ENCODE assay signal across 13 mouse cellular contexts in the genomic region with DNA sequence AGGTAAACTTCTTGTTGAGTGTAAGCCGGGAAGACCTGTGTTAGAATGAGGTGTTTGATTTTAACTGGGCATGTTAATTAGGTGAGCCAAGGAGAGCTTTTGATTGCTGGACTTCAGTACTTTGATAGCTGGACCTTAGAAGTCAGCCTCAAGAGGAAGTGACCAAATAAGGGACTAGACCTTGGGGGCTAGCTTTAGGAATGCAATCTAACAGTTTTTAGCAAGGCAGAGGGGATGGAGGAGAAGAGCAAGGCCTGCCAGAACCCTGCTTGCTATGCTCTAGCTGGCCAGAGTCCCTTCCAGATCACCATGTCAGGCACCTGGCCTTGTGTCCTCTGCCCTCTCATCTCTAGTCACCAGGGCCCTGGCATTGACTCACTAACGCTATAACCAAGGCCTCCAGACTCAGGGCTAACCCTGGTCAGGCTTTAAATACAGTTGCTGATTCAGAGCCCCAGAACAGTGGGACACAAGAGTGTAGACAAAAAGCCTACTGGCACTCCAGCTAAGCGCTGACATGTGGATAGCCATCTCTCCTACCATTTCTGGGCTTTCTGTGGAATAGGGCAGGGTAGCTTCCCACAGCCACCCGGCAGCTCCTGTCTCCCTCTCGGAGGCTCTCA. TPM values are rescaled to one million over a fixed set of nuclear protein-coding genes. Genes with fewer than 3 reads are reported as not detected.
A peak's percentile ranks its signal among the peaks of the same experiment; 100 is the strongest.
DNase-seq lines count a peak whose midpoint lies in the region; ATAC-seq and TF ChIP-seq lines count a peak whose summit lies in the region.
"Had no signal": no experiment of that assay in that cellular context is flagged by ENCODE, and none has a peak within 500 bp of the region (broad histone marks: within the 10 kb centered on the region; RNA-seq: fewer than 3 reads in every experiment).

No protein-coding gene starts in this region.

- no peak overlapping the region for H3K4me2 ChIP-seq in liver, embryonic 11.5 days
- no peak overlapping the region for H3K4me2 ChIP-seq in neural tube, embryonic 15.5 days
- H3K4me2 ChIP-seq: neural tube, embryonic 12.5 days had no signal

- WGBS in liver, adult 2 months, result 73% methylated on average over 5 of the region's 5 CpGs
- WGBS in liver, embryonic 11.5 days, result 78% methylated on average over 5 of the region's 5 CpGs
- WGBS in neural tube, embryonic 15.5 days, result 89% methylated on average over 5 of the region's 5 CpGs

- no peak for ATAC-seq in liver, embryonic 11.5 days (replicated peaks; ENCODE audit: low FRiP score)
- no peak for ATAC-seq in neural tube, embryonic 15.5 days (ENCODE audit: low FRiP score)
- ATAC-seq: liver, postnatal 0 days had no signal

- no peaks in the 10 kb centered on the region for H3K27me3 ChIP-seq in liver, adult 2 months (ENCODE audit: control insufficient read depth, insufficient read depth, low read length)
- no peaks in the 10 kb centered on the region for H3K27me3 ChIP-seq in liver, embryonic 11.5 days (replicated peaks; ENCODE audit: control insufficient read depth, insufficient read depth, low read length)
- H3K27me3 ChIP-seq in neural tube, embryonic 15.5 days (replicated peaks), result no peaks in the 10 kb centered on the region
- H3K27me3 ChIP-seq: neural tube, embryonic 12.5 days had no signal

- no peak for TF ChIP-seq CTCF in gastrocnemius, adult 2 months (IDR thresholded peaks at IDR 0.05)
- TF ChIP-seq CTCF in liver, adult 2 months (IDR thresholded peaks at IDR 0.05; ENCODE audit: low read depth, low read length), result no peak
- no peak for TF ChIP-seq CTCF in embryonic fibroblast, embryonic 13.5 days (IDR thresholded peaks at IDR 0.05; ENCODE audit: borderline replicate concordance, insufficient read depth, low read length)

- intact Hi-C loops in gastrocnemius, adult 2 months (cut with DNase I), result no loop called here

- DNase-seq in gastrocnemius, adult 2 months, result peak; percentile 63
- no peak for DNase-seq in gastrocnemius, adult 8-10 months (ENCODE audit: low spot score in 2 of 2)
- peak; percentile 63 for DNase-seq in liver, adult 2 months (ENCODE audit: extremely low read depth, low read depth, low spot score)
- no peak for DNase-seq in liver, embryonic 11.5 days (ENCODE audit: low spot score)
- DNase-seq in frontal cortex, postnatal 14 days (ENCODE audit: low spot score in 2 of 2), result no peak
- DNase-seq in cerebellum, postnatal 4 days (ENCODE audit: low spot score in 2 of 2), result no peak
- DNase-seq: cerebellum, adult 18-20 months; gastrocnemius, postnatal 14 days; liver, postnatal 0 days had no signal

- H3K9me3 ChIP-seq in liver, embryonic 11.5 days (ENCODE audit: control insufficient read depth, low read length), result no peaks in the 10 kb centered on the region
- no peaks in the 10 kb centered on the region for H3K9me3 ChIP-seq in neural tube, embryonic 15.5 days (replicated peaks)
- H3K9me3 ChIP-seq: neural tube, embryonic 12.5 days had no signal

- H3K36me3 ChIP-seq in liver, adult 2 months (ENCODE audit: control insufficient read depth, insufficient read depth, low read length), result no peaks in the 10 kb centered on the region
- H3K36me3 ChIP-seq in liver, embryonic 11.5 days (ENCODE audit: control insufficient read depth, insufficient read depth, low read length), result no peaks in the 10 kb centered on the region
- H3K36me3 ChIP-seq in neural tube, embryonic 15.5 days, result no peaks in the 10 kb centered on the region
- H3K36me3 ChIP-seq: neural tube, embryonic 12.5 days had no signal

- peaks cover 6% of the 10 kb centered on the region for H3K4me1 ChIP-seq in liver, adult 2 months (ENCODE audit: control insufficient read depth, insufficient read depth, low read length)
- H3K4me1 ChIP-seq in liver, embryonic 11.5 days (replicated peaks; ENCODE audit: control insufficient read depth, insufficient read depth, low read length), result no peaks in the 10 kb centered on the region
- H3K4me1 ChIP-seq in embryonic fibroblast, embryonic 13.5 days (ENCODE audit: control insufficient read depth, insufficient read depth, low read length), result peaks cover 5% of the 10 kb centered on the region; the same call in 1 of the 2 replicates
- H3K4me1 ChIP-seq in neural tube, embryonic 15.5 days, result peaks cover 13% of the 10 kb centered on the region
- H3K4me1 ChIP-seq: neural tube, embryonic 12.5 days had no signal

- TF ChIP-seq POLR2A in liver, adult 2 months (IDR thresholded peaks at IDR 0.05; ENCODE audit: extremely low read depth, insufficient read depth, low read length), result no peak
- no peak for TF ChIP-seq POLR2A in embryonic fibroblast, embryonic 13.5 days (IDR thresholded peaks at IDR 0.05; ENCODE audit: low read depth, low read length)

- H3K79me2 ChIP-seq in liver, adult 2 months (ENCODE audit: control insufficient read depth, insufficient read depth, low read length), result no peaks in the 10 kb centered on the region

- no peak overlapping the region for H3K9ac ChIP-seq in liver, adult 2 months (ENCODE audit: low read depth, low read length)
- no peak overlapping the region for H3K9ac ChIP-seq in liver, embryonic 11.5 days (ENCODE audit: low read depth, low read length)
- no peak overlapping the region for H3K9ac ChIP-seq in neural tube, embryonic 15.5 days (replicated peaks)
- H3K9ac ChIP-seq: liver, postnatal 0 days; neural tube, embryonic 12.5 days had no signal

- no peak overlapping the region for H3K4me3 ChIP-seq in gastrocnemius, adult 2 months
- no peak overlapping the region for H3K4me3 ChIP-seq in liver, adult 2 months (ENCODE audit: insufficient read depth, low read depth, low read length)
- no peak overlapping the region for H3K4me3 ChIP-seq in liver, embryonic 11.5 days (ENCODE audit: low read depth, low read length)
- no peak overlapping the region for H3K4me3 ChIP-seq in embryonic fibroblast, embryonic 13.5 days (ENCODE audit: insufficient read depth, low read length)
- no peak overlapping the region for H3K4me3 ChIP-seq in neural tube, embryonic 15.5 days (replicated peaks)
- H3K4me3 ChIP-seq: neural tube, embryonic 12.5 days had no signal

- peak overlapping the region; percentile 73 for H3K27ac ChIP-seq in gastrocnemius, adult 2 months
- no peak overlapping the region for H3K27ac ChIP-seq in liver, adult 2 months (replicated peaks; ENCODE audit: insufficient read depth, low read depth, low read length)
- H3K27ac ChIP-seq in liver, embryonic 11.5 days (ENCODE audit: low read depth, low read length), result no peak overlapping the region
- peak overlapping the region; percentile 25; the same call in 1 of the 2 replicates for H3K27ac ChIP-seq in embryonic fibroblast, embryonic 13.5 days (ENCODE audit: insufficient read depth, low read length)
- peak overlapping the region; percentile 67 for H3K27ac ChIP-seq in neural tube, embryonic 15.5 days (replicated peaks)
- H3K27ac ChIP-seq: neural tube, embryonic 12.5 days had no signal

RNA-seq across cellular contexts. Expression of gene Hs1bp3, which starts 45.2 kb away (rescaled TPM):
- total RNA-seq in gastrocnemius, adult 2 months (2021), result 1 to 10 TPM; 6.1 to 7.7 TPM
- total RNA-seq in gastrocnemius, adult 8-10 months (2022), result 1 to 10 TPM; 4.3 to 8.4 (median 5.4) TPM
- 3.0 and 5.2 TPM in 2 replicates for total RNA-seq in liver, adult 2 months (2014; rRNA removed)
- 13.5 and 16.6 TPM in 2 replicates for polyA plus RNA-seq in liver, adult 2 months (2012; rRNA removed)
- 8.6 and 8.8 TPM in 2 replicates for polyA plus RNA-seq in liver, embryonic 11.5 days (2014; fragmentation: Nextera tagmentation; extraction: Ambion mirVana)
- polyA plus RNA-seq in embryonic fibroblast, embryonic 13.5 days (2011; ENCODE audit: insufficient read length, low read depth, missing spikeins), result 20.5 and 22.9 TPM in 2 replicates
- polyA plus RNA-seq in neural tube, embryonic 15.5 days (2015; fragmentation: Nextera tagmentation; extraction: Ambion mirVana), result 8.0 and 10.3 TPM in 2 replicates

RNA-seq across cellular contexts. Expression of gene Gdf7, which starts 56.7 kb away (rescaled TPM):
- total RNA-seq in gastrocnemius, adult 2 months (2021), result not detected
- not detected for total RNA-seq in gastrocnemius, adult 8-10 months (2022)
- not detected in 2 replicates for total RNA-seq in liver, adult 2 months (2014; rRNA removed)
- not detected in 2 replicates for polyA plus RNA-seq in liver, adult 2 months (2012; rRNA removed)
- polyA plus RNA-seq in liver, embryonic 11.5 days (2014; fragmentation: Nextera tagmentation; extraction: Ambion mirVana), result not detected in 2 replicates
- 0.70 and 1.4 TPM in 2 replicates for polyA plus RNA-seq in embryonic fibroblast, embryonic 13.5 days (2011; ENCODE audit: insufficient read length, low read depth, missing spikeins)
- polyA plus RNA-seq in neural tube, embryonic 15.5 days (2015; fragmentation: Nextera tagmentation; extraction: Ambion mirVana), result 0.14 TPM in 1 of 2 replicates, not detected in the other
- total RNA-seq: gastrocnemius, postnatal 14 days; layer of hippocampus, postnatal 25 days had no signal
- polyA plus RNA-seq: liver, postnatal 0 days had no signal

Comparison
In these comparisons a context has a peak if more than half of its experiments do, and no peak if none do; other contexts are left out.
1. DNase-seq: peak in gastrocnemius, adult 2 months (single experiment) and liver, adult 2 months (single experiment); none in gastrocnemius, adult 8-10 months (0 of 2), liver, embryonic 11.5 days (single experiment), frontal cortex, postnatal 14 days (0 of 2) and cerebellum, postnatal 4 days (0 of 2).
2. H3K27ac ChIP-seq: peak in gastrocnemius, adult 2 months (single experiment), embryonic fibroblast, embryonic 13.5 days (single experiment) and neural tube, embryonic 15.5 days (single experiment); none in liver, adult 2 months (single experiment) and liver, embryonic 11.5 days (single experiment).